Mouse (Mus musculus) layer of hippocampus, adult 2 months (tissue): Measurements from ENCODE around the gene Fbxl12. TPM values are rescaled to one million over a fixed set of nuclear protein-coding genes. Genes with fewer than 3 reads are reported as not detected.
"Not testable (repeated sequence)": the region's sequence is repeated elsewhere in the genome, so short reads cannot be mapped to it uniquely, and the experiment has no call there.

Experiments used
- DNase-seq, 2 experiments: peaks; one replicate each; pipeline ENCODE4 v3.0.0; 2022; ENCODE audit warnings: low spot score in 2 of 2
- H3K27ac ChIP-seq: fragments of 200-600 bp; 2 replicates; pipeline ENCODE4 v1.8.1; 2022
- H3K4me3 ChIP-seq: fragments of 200-600 bp; 2 replicates; pipeline ENCODE4 v1.8.1; 2022; ENCODE audit warnings: mild to moderate bottlenecking
- CTCF ChIP-seq: fragments of 200-600 bp; conservative IDR thresholded peaks from 2 replicates; pipeline ENCODE4 v1.8.1; 2022; ENCODE audit warnings: antibody characterized with exemption, mild to moderate bottlenecking, moderate library complexity
- long read RNA-seq, 2 experiments: library from polyadenylated mRNA; stranded (forward); transcript quantifications; one replicate each; pipeline ENCODE4 v2.0.0; 2021; ENCODE audit warnings: borderline mapping rate in 2 of 2
- total RNA-seq, 2 experiments: library from RNA; stranded (reverse); gene quantifications; 2 replicates each; pipeline ENCODE4 v1.2.3; 2021

Fbxl12 gene
- 10 to 100 TPM; 25.5 to 27.7 TPM for total RNA-seq
- long read RNA-seq, experiment 1, partial matches to known transcripts = 0 of 4 reads
- long read RNA-seq, experiment 1, other reads (novel, unspliced or antisense) = 1 of 4 reads
- long read RNA-seq, experiment 2, partial matches to known transcripts = 0 of 5 reads
- long read RNA-seq, experiment 2, other reads (novel, unspliced or antisense) = 1 of 5 reads

GRCm38 (mm10) chr9:20644360-20645081 lies at the start of gene Fbxl12:
TSS of gene Fbxl12 (minus strand) at chr9:20644767.
- DNase-seq = peak; percentile 72 to 78
- TF ChIP-seq CTCF = no peak
- Histone ChIP-seq H3K4me3 (peak within 1 kb of the TSS; percentile 94), H3K27ac (peak within 1 kb of the TSS; percentile 94)

GRCm38 (mm10) chr9:20692863-20693262 lies 48.3 kb upstream of the Fbxl12 start:
- Histone ChIP-seq H3K4me3 (no peak overlapping the region), H3K27ac (no peak overlapping the region)
- no peak for DNase-seq
- no peak for TF ChIP-seq CTCF

GRCm38 (mm10) chr9:20690449-20690848 lies 45.9 kb upstream of the Fbxl12 start:
- not testable (repeated sequence) for DNase-seq, H3K4me3 ChIP-seq, H3K27ac ChIP-seq

DNA sequence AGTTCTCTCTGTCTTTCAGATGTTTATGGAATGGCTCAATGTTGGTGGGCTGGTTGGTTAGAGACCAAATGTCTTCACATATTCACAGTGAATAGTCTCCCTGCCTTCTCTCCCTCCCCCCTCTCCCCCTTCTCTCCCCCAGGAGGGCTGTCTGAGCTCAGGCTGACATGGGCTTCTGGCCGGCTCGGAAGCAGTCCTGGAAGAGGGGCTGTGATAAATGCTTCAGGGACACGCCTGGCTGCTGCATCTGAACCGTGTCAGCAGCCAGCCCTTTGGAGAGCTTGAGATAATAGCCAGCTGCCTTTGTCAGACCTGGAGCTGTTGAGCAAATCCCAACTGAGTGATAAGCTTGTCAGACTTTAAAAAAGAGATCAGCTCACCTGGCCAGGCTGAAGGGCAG lies 45.3 kb upstream of the Fbxl12 start:
- Histone ChIP-seq H3K4me3 (no peak overlapping the region), H3K27ac (no peak overlapping the region)
- DNase-seq = no peak
- TF ChIP-seq CTCF = no peak

GRCm38 (mm10) chr9:20689403-20689802 lies 44.8 kb upstream of the Fbxl12 start:
- H3K27ac ChIP-seq = no peak overlapping the region

GRCm38 (mm10) chr9:20685081-20685861 lies 40.7 kb upstream of the Fbxl12 start:
- no peak for TF ChIP-seq CTCF
- DNase-seq = no peak
- no peak overlapping the region for H3K4me3 ChIP-seq
- peak overlapping the region; percentile 64 for H3K27ac ChIP-seq

More at GRCm38 (mm10) chr9:20689403-20689802, 44.8 kb upstream of the Fbxl12 start:
- no peak overlapping the region for H3K4me3 ChIP-seq
- no peak for TF ChIP-seq CTCF
- no peak for DNase-seq

DNA sequence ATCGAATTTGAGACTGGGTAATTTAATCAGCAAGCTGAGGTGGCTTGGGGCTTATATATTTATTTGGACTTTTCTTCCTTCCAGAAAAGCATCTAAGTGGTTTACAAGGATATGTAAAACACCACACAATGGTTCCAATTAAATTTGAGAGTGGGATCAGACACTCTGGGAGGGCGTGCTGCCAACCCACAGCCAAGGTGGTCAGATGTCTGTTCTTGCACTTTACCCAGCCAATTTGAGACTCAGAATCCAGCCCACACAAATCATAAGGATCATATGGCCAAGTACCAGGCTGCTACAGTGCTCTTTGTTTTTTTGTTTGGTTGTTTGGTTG lies 37.8 kb upstream of the Fbxl12 start:
- H3K27ac ChIP-seq = peak overlapping the region; percentile 43; the same call in 1 of the 2 replicates
- H3K4me3 ChIP-seq = no peak overlapping the region
- TF ChIP-seq CTCF = no peak
- no peak for DNase-seq

- Histone ChIP-seq H3K4me3 (no peak overlapping the region), H3K27ac (peak overlapping the region; percentile 43; the same call in 1 of the 2 replicates)
- TF ChIP-seq CTCF = peak; percentile 27
- DNase-seq = no peak
Observed at GRCm38 (mm10) chr9:20681546-20682388, 37.2 kb upstream of the Fbxl12 start.

DNA sequence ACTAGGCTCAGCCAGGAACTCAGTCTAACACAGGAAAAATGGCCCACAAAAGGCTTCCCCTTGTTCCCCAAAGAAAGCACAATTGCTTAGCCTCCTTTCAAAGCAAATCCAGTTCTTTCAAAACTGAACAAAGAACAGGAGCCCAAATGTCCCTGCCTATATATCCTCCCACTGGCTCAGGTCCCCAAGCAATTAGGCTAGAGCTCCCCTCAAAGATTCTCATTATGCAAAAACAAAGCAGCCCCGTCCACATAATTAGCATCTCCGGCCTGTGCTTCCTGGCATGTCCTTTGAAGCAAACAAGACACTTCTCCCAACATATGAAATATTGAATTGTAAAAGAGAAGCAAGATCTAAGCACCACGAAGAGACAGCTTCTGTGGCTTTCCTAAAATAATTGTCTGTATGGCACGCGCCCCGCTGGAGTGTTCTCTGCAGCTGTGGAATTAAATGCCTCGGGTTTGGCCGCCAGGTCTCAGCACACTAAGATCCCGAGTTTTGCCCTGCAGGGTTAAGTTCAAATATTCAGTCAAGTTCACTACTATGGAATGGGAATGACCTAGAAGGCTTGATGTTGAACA lies 35.9 kb upstream of the Fbxl12 start:
- H3K27ac ChIP-seq = no peak overlapping the region

GRCm38 (mm10) chr9:20677892-20678291 lies 33.3 kb upstream of the Fbxl12 start:
- Histone ChIP-seq H3K4me3 (no peak overlapping the region), H3K27ac (no peak overlapping the region)
- TF ChIP-seq CTCF = no peak
- DNase-seq = no peak

More for the DNA sequence above, 35.9 kb upstream of the Fbxl12 start:
- DNase-seq = no peak
- no peak for TF ChIP-seq CTCF
- H3K4me3 ChIP-seq = no peak overlapping the region

DNA sequence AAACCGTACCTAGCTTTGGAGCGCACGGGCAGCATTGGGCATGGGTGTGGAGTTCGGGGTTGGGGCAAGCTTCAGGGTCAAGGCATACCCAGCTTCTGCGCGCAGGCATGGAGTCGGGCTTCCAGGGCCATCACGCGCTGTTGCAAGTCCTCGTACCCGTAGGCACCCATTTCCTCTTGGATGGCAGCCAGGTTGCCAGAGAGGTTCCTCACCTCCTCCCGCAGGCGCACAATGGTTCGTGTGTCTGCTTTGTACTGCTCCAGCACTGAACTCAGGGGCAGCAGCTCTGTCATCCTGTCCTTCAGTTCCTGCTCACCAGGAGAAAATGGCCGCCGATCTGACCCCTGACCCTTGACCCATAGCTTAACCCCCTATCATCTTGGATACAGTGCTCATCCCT lies 27.5 kb upstream of the Fbxl12 start:
- TF ChIP-seq CTCF = no peak
- DNase-seq = no peak
- Histone ChIP-seq H3K27ac (no peak overlapping the region), H3K4me3 (no peak overlapping the region)

DNA sequence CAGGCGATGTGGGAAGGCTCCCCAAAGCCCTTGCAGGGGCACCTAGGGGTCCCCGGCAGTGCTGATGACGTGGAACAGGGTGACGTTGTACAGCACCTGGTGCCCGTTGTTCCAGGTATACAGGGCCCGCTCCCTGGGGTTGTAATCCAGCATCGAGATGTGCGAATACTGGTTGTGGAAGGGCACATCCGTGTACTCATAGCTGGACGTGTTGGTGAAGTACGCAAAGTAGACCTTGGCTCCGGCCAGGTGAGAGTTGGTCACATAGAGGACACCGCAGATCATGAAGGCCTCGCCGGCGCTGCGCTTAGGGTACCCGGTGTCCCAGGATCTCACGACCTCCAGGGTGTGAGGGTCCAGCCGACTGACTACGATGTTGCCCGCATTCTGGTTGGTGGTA lies 23.5 kb upstream of the Fbxl12 start:
- no peak for TF ChIP-seq CTCF
- Histone ChIP-seq H3K27ac (no peak overlapping the region), H3K4me3 (no peak overlapping the region)
- no peak for DNase-seq
